Mouse (Mus musculus) embryonic facial prominence, embryonic 11.5 days (tissue): Measurements from ENCODE around the gene Xylt1. TPM values are rescaled to one million over a fixed set of nuclear protein-coding genes. Genes with fewer than 3 reads are reported as not detected.

Experiments
- ATAC-seq: fragments of 200-750 bp; cut with Nextera tagmentation; replicated peaks from 2 replicates; pipeline ENCODE4 v1.8.0; 2017; ENCODE audit warnings: low read depth; ENCODE audit not compliant: insufficient number of reproducible peaks, low FRiP score, low TSS enrichment
- DNase-seq: peaks from one replicate; pipeline ENCODE4 v3.0.0-alpha.2; 2015; ENCODE audit warnings: low spot score
- H3K27ac ChIP-seq: fragments of 300-500 bp; sonication (generic); replicated peaks from 2 replicates; pipeline ENCODE4 v1.5.1; 2014; ENCODE audit warnings: mild to moderate bottlenecking, low read depth, low read length, control low read depth
- H3K27me3 ChIP-seq: fragments of 300-500 bp; sonication (generic); 2 replicates; pipeline ENCODE4 v1.6.1; 2014; ENCODE audit warnings: mild to moderate bottlenecking, low read length, moderate library complexity, mixed read lengths; ENCODE audit not compliant: control insufficient read depth, insufficient read depth
- H3K36me3 ChIP-seq: fragments of 300-500 bp; sonication (generic); replicated peaks from 2 replicates; pipeline ENCODE4 v1.6.1; 2014; ENCODE audit warnings: low read depth, mild to moderate bottlenecking, low read length, moderate library complexity, mixed read lengths; ENCODE audit not compliant: control insufficient read depth, insufficient read depth
- H3K4me1 ChIP-seq: fragments of 300-500 bp; sonication (generic); 2 replicates; pipeline ENCODE4 v1.6.1; 2014; ENCODE audit warnings: low read length, mixed read lengths; ENCODE audit not compliant: control insufficient read depth, insufficient read depth
- H3K4me2 ChIP-seq: fragments of 300-500 bp; sonication (generic); 2 replicates; pipeline ENCODE4 v1.6.1; 2014; ENCODE audit warnings: low read depth, mild to moderate bottlenecking, control low read depth, low read length, moderate library complexity
- H3K4me3 ChIP-seq: fragments of 300-500 bp; sonication (generic); 2 replicates; pipeline ENCODE4 v1.5.1; 2014; ENCODE audit warnings: low read depth, low read length, control low read depth
- H3K9ac ChIP-seq: fragments of 300-500 bp; sonication (generic); replicated peaks from 2 replicates; pipeline ENCODE4 v1.6.1; 2014; ENCODE audit warnings: mild to moderate bottlenecking, control low read depth, low read length
- H3K9me3 ChIP-seq: fragments of 300-500 bp; sonication (generic); replicated peaks from 2 replicates; pipeline ENCODE4 v1.6.1; 2016; ENCODE audit warnings: mild to moderate bottlenecking, low read length, inconsistent platforms, mixed read lengths; ENCODE audit not compliant: control insufficient read depth
- WGBS: fragments of 180-500 bp; shearing (Covaris S2); extraction: QIAGEN DNeasy Blood & Tissue Kit; methylation state at CpG from one replicate; pipeline ENCODE4 v1.1.7; 2014; 5-methylcytosine and 5-hydroxymethylcytosine counted together
- polyA plus RNA-seq: library from polyadenylated mRNA; unstranded; fragments of >200 nt; fragmentation: Nextera tagmentation; extraction: Ambion mirVana; gene quantifications from 2 replicates; pipeline ENCODE4 v1.2.1, GENCODE M21; 2014

Gene Xylt1
- polyA plus RNA-seq, 1 experiment from 2014 or later, result 1.4 TPM

DNA sequence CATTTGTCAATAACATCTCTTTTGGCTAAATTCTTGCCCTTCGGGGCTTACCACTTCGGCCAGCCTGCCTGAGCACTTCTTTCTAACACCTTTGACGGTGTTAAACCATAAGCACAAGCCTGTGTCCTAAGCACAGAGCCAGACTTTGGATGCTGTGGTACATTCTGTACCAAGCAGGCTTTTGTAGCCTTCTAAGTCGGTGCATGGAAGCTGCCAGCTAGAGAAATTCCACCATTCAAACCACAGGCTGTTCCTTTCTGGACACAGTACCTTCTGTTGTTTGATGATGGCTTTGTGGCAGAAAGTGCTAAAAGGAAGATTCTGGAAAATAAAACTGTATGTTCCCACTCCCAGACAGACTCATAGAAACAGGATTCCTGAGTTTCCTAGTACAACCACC, 277.4 kb downstream of the Xylt1 start:
- WGBS, result 94% methylated on average over 4 of the region's 4 CpGs
- no peaks in the 10 kb centered on the region for H3K4me1 ChIP-seq
- no peak overlapping the region for H3K4me2 ChIP-seq
- H3K9me3 ChIP-seq, result no peaks in the 10 kb centered on the region
- no peaks in the 10 kb centered on the region for H3K27me3 ChIP-seq
- H3K36me3 ChIP-seq, result no peaks in the 10 kb centered on the region
- H3K27ac ChIP-seq, result no peak overlapping the region
- ATAC-seq (no peak), DNase-seq (no peak)
- no peak overlapping the region for H3K9ac ChIP-seq
- no peak overlapping the region for H3K4me3 ChIP-seq

DNA sequence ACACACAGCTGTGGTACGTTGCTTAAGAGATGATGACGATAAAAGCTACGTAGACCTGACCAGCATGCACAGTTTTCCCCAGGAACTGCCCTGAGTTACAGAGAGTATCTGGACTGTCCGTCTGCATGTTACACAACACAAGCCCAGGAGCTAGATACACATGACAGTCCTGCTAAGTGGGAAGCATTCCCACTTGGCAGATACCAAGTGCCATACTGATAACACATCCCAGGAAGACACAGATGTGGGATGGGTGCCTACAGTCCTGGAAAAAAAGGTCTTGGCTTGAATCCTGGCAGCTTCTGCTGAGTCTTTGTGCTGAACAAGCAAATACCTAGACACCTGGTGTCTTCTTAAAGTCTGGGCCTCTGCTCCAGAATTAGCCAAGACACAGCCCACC, 278.0 kb downstream of the Xylt1 start:
- Histone ChIP-seq H3K27me3 (no peaks in the 10 kb centered on the region), H3K4me3 (no peak overlapping the region), H3K36me3 (no peaks in the 10 kb centered on the region), H3K4me2 (no peak overlapping the region), H3K9me3 (no peaks in the 10 kb centered on the region), H3K9ac (no peak overlapping the region), H3K27ac (no peak overlapping the region), H3K4me1 (no peaks in the 10 kb centered on the region)
- ATAC-seq, result no peak
- 94% methylated on average over 4 of the region's 4 CpGs for WGBS
- DNase-seq, result no peak

DNA sequence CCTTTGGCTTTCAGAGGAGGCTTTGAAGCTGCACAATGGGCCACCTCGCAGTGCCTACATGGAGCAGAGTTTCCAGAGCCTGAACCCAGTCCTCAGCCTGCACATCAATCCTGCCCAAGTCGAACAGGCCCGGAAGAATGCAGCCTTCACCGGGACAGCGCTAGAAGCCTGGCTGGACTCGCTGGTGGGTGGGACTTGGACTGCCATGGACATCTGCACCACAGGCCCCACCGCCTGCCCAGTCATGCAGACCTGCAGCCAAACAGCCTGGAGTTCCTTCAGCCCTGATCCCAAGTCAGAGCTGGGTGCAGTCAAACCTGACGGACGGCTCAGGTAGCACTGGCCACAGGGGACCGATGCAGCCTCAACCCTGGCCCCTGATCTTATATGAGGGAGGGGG, 286.5 kb downstream of the Xylt1 start:
- no peak for DNase-seq
- no peaks in the 10 kb centered on the region for H3K36me3 ChIP-seq
- no peaks in the 10 kb centered on the region for H3K27me3 ChIP-seq
- H3K9me3 ChIP-seq, result no peaks in the 10 kb centered on the region
- H3K27ac ChIP-seq, result no peak overlapping the region
- no peak overlapping the region for H3K4me2 ChIP-seq
- no peak overlapping the region for H3K4me3 ChIP-seq
- 85% methylated on average over 10 of the region's 10 CpGs for WGBS
- no peaks in the 10 kb centered on the region for H3K4me1 ChIP-seq
- H3K9ac ChIP-seq, result no peak overlapping the region
- ATAC-seq, result no peak

GRCm38 (mm10) chr7:117668226-117668625, 287.4 kb downstream of the Xylt1 start:
- Histone ChIP-seq H3K27ac (no peak overlapping the region), H3K4me3 (no peak overlapping the region), H3K36me3 (no peaks in the 10 kb centered on the region), H3K27me3 (no peaks in the 10 kb centered on the region), H3K4me2 (no peak overlapping the region), H3K9me3 (no peaks in the 10 kb centered on the region), H3K4me1 (no peaks in the 10 kb centered on the region), H3K9ac (no peak overlapping the region)
- DNase-seq (no peak), ATAC-seq (no peak)
- 72% methylated on average over 9 of the region's 9 CpGs for WGBS

DNA sequence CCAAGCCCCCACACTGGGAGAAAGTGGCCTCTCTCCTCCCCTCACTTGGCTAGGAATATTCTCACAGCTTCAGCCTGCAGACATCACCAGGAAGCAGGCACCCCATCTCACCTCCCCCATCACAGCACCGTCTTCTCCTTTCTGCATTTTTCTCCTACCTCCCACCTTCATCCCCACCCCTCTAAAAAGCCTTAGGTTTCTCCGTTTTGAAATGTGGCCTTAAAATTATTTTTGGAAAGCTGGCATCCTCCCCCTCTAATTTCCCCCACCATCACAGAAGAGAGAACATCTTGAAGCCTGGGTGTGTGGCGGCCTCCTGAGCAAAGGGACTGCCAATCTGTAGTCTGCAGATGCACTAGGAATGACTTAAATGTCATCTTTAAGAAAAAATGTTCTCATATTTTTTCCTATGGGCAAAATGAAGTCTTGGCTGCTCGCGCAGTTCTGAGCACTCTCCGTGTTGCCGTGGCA, 291.4 kb downstream of the Xylt1 start:
- no peak overlapping the region for H3K9ac ChIP-seq
- no peaks in the 10 kb centered on the region for H3K9me3 ChIP-seq
- no peak for ATAC-seq
- H3K4me3 ChIP-seq, result no peak overlapping the region
- no peak overlapping the region for H3K4me2 ChIP-seq
- H3K27me3 ChIP-seq, result no peaks in the 10 kb centered on the region
- WGBS, result 86% methylated on average over 7 of the region's 7 CpGs
- no peak overlapping the region for H3K27ac ChIP-seq
- no peak for DNase-seq
- no peaks in the 10 kb centered on the region for H3K36me3 ChIP-seq
- H3K4me1 ChIP-seq, result no peaks in the 10 kb centered on the region

DNA sequence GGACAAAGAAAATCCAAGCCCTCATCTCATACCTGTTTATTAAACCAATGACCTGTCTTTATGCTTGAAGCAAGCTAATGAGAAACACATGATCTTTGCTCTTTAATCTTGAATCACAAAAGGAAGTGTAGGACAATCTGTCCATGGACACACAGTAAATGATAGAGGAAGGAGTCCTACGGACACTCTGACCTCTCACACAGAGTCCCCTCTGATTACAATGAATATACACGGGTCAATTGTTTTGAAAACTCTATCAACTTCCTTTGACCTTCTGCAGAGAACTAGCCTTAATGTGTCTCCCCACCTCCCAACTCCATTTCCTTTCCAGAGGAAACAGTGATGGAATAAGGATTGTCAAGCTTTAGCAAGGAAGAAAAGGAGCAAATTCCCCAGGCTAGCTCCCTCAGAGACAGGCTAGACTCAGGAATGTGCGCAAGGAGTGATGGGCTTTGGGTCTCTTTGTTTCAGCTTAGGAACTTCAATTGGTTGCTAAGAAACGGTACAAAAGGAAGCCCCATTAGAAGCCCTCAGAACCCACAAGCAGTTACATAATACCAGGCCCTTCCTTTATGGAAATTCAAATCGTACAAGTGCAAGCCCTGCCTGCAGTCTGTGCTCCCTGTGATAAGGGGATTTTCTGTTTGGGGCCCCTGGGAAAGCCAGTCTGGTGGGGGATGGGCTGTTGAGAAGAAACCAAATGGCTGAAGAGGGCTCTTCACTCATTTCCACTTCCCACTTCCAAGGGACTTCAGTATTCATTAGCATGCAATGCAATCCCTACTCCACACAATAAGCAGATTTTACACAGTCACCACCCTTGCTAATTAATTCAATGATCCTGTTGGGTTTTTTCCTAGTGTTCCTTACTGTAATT, 305.6 kb downstream of the Xylt1 start:
- Histone ChIP-seq H3K9me3 (no peaks in the 10 kb centered on the region), H3K27me3 (no peaks in the 10 kb centered on the region), H3K36me3 (no peaks in the 10 kb centered on the region), H3K4me1 (no peaks in the 10 kb centered on the region), H3K9ac (no peak overlapping the region), H3K4me2 (no peak overlapping the region), H3K27ac (no peak overlapping the region), H3K4me3 (no peak overlapping the region)
- DNase-seq (peak; percentile 53), ATAC-seq (peak; percentile 87)
- WGBS, result 26% methylated on average over 5 of the region's 5 CpGs

DNA sequence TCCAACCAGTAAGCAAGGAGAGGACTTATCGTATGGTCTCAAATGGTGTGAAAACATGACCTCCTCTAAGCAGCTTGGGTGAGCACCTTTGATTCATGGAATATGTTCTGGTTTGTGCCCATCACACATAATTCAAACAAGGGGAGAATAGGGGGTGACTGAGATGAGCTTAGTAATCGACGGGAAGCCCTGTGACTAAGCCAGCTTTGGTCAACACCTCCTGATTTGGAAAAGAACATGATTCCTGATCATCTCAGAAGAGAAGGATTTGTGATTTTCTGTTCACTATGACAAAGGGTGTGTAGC, 306.2 kb downstream of the Xylt1 start:
- Histone ChIP-seq H3K4me2 (no peak overlapping the region), H3K27ac (no peak overlapping the region), H3K27me3 (no peaks in the 10 kb centered on the region), H3K4me3 (no peak overlapping the region), H3K9ac (no peak overlapping the region), H3K9me3 (no peaks in the 10 kb centered on the region), H3K36me3 (no peaks in the 10 kb centered on the region), H3K4me1 (no peaks in the 10 kb centered on the region)
- DNase-seq (no peak), ATAC-seq (no peak)
- 84% methylated on average over 3 of the region's 3 CpGs for WGBS

DNA sequence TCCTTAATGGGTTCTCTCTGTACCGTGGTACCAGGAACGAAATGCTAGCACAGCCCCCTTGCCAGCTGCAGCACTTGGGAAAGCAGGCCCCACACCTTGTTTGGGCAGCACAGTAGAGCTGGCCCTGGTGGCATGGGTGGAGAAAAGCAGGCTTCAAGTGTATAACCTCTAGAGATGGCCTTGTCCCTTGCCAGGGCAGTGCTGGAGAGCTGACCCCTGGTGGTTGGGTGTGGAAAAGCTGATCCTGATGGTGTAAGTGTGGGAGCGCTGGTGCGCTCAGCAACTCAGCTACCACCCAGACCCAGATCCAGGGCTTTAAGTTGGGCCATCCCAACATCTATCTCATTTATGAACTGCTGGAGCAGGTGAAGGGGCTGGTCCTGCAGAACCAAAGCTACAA, 314.8 kb downstream of the Xylt1 start:
- H3K9ac ChIP-seq, result no peak overlapping the region
- no peaks in the 10 kb centered on the region for H3K9me3 ChIP-seq
- no peak for DNase-seq
- no peak overlapping the region for H3K4me2 ChIP-seq
- no peak overlapping the region for H3K4me3 ChIP-seq
- no peaks in the 10 kb centered on the region for H3K27me3 ChIP-seq
- no peaks in the 10 kb centered on the region for H3K36me3 ChIP-seq
- H3K4me1 ChIP-seq, result no peaks in the 10 kb centered on the region
- no peak for ATAC-seq
- no peak overlapping the region for H3K27ac ChIP-seq
- WGBS, result 72% methylated on average over 4 of the region's 4 CpGs
